Mouse (Mus musculus) heart, adult 2 months (tissue): ENCODE data around the gene Crebl2.

Experiments used
- EP300 ChIP-seq: fragments of 200-500 bp; IDR thresholded peaks from 2 replicates; pipeline ENCODE4 v1.6.1; 2011; ENCODE audit warnings: low read depth, low read length, control low read depth; ENCODE audit not compliant: insufficient read depth
- POLR2A ChIP-seq: fragments of 200-500 bp; IDR thresholded peaks from 2 replicates; pipeline ENCODE4 v1.6.1; 2011; ENCODE audit warnings: mild to moderate bottlenecking, low read depth, low read length, control low read depth; ENCODE audit not compliant: insufficient read depth

DNA sequence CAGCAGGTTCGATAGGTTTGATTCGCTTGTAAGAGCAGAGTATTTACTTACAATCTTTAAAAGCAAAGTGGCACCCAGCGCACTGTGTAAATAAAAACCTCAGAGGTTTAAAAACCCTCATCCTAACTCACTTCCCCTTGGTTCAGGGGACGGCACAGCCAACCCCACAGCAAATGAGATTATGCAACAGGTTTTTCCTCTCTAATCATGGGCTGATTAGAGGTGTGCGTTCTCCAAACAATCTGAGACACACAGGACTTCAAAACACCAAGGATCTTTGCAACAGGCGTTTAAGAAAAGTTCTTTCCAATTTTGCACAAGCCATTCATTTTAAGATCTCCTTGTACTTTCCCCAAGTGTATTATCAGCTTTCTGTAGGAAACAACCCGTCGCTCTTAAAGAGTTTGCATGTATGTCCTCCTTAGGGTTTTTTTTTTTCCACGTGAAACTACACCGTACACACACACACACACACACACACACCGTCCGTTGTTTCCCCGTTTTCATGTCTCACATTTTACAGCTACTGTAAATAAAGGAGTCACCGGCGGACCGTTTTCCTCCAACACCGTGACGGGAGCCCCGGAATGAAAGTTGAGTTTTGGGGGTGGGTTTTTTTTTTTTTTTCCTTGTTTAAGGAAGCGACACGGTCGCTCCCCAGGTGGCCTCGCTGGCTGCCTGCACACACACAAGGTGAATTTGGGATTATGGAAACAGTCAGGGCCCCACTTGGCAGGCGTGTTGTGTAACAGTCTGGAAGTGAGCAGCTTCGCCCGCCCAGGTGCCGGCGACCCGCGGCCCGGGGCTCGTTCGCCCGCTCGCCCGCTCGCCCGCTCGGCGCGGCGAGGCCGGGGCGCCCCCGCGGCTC, 38.5 kb upstream of the Crebl2 start:
- TF ChIP-seq EP300 (no peak), POLR2A (no peak)
